Mouse (Mus musculus): ENCODE measurements around the gene Tcf7l2.

Tcf7l2 gene

GRCm38 (mm10) chr19:55924800-55925199, 183.2 kb downstream of the Tcf7l2 start:
- no peak for DNase-seq

GRCm38 (mm10) chr19:55925425-55925803, 183.8 kb downstream of the Tcf7l2 start:
- peak; percentile 75 for DNase-seq

- no peak for DNase-seq
Measured at GRCm38 (mm10) chr19:55925804-55926521, 184.3 kb downstream of the Tcf7l2 start.

- no peak for DNase-seq
Measured at GRCm38 (mm10) chr19:55926858-55927673, 185.4 kb downstream of the Tcf7l2 start.

- DNase-seq: no peak
Measured at GRCm38 (mm10) chr19:55927674-55928061, 186.0 kb downstream of the Tcf7l2 start.

GRCm38 (mm10) chr19:55928674-55929073, 187.1 kb downstream of the Tcf7l2 start:
- DNase-seq: no peak

GRCm38 (mm10) chr19:55931642-55932041, 190.0 kb downstream of the Tcf7l2 start:
- DNase-seq: no peak

GRCm38 (mm10) chr19:55933947-55934729, 192.5 kb downstream of the Tcf7l2 start:
- DNase-seq: peak; percentile 53

- DNase-seq: no peak
Measured at GRCm38 (mm10) chr19:55934730-55935003, 193.0 kb downstream of the Tcf7l2 start.

GRCm38 (mm10) chr19:55937026-55937425, 195.4 kb downstream of the Tcf7l2 start:
- no peak for DNase-seq

- no peak for DNase-seq
Measured at GRCm38 (mm10) chr19:55938254-55939046, 196.8 kb downstream of the Tcf7l2 start.

- DNase-seq: no peak
Measured at GRCm38 (mm10) chr19:55939090-55939489, 197.5 kb downstream of the Tcf7l2 start.

GRCm38 (mm10) chr19:55939719-55940118, 198.1 kb downstream of the Tcf7l2 start:
- no peak for DNase-seq

- DNase-seq: no peak
Measured at GRCm38 (mm10) chr19:55940538-55941252, 199.1 kb downstream of the Tcf7l2 start.

- no peak for DNase-seq
Measured at GRCm38 (mm10) chr19:55941253-55942125, 199.9 kb downstream of the Tcf7l2 start.

- DNase-seq: no peak
Measured at GRCm38 (mm10) chr19:55951397-55951796, 209.8 kb downstream of the Tcf7l2 start.

- peak; percentile 72 for DNase-seq
Measured at GRCm38 (mm10) chr19:55953207-55953606, 211.6 kb downstream of the Tcf7l2 start.

GRCm38 (mm10) chr19:55955126-55955525, 213.5 kb downstream of the Tcf7l2 start:
- no peak for DNase-seq

GRCm38 (mm10) chr19:55956745-55957144, 215.1 kb downstream of the Tcf7l2 start:
- no peak for DNase-seq

- no peak for DNase-seq
Measured at GRCm38 (mm10) chr19:55964421-55964820, 222.8 kb downstream of the Tcf7l2 start.

GRCm38 (mm10) chr19:55966066-55966465, 224.4 kb downstream of the Tcf7l2 start:
- DNase-seq: no peak

All from kidney, postnatal 10 days (tissue).